Mouse (Mus musculus): ENCODE data around the gene Trim2. TPM values are rescaled to one million over a fixed set of nuclear protein-coding genes. Genes with fewer than 3 reads are reported as not detected.

Trim2 gene
- polyA plus RNA-seq, 1 experiment, result 22.8 TPM

- no peak for DNase-seq (ENCODE audit: low read depth, low spot score)
- 94% methylated on average over 7 of the region's 7 CpGs for WGBS
Observed at GRCm38 (mm10) chr3:84208475-84208874, 98.2 kb downstream of the Trim2 start.

- no peak for DNase-seq (ENCODE audit: low read depth, low spot score)
- WGBS, result 40% methylated on average over 2 of the region's 2 CpGs
Observed at GRCm38 (mm10) chr3:84207366-84207765, 99.3 kb downstream of the Trim2 start.

- no peak for DNase-seq (ENCODE audit: low read depth, low spot score)
- 93% methylated on average over 3 of the region's 3 CpGs for WGBS
Observed at GRCm38 (mm10) chr3:84206106-84206505, 100.6 kb downstream of the Trim2 start.

GRCm38 (mm10) chr3:84205650-84206049 is 101.0 kb downstream of the Trim2 start:
- no peak for DNase-seq (ENCODE audit: low read depth, low spot score)
- 83% methylated on average over 6 of the region's 6 CpGs for WGBS

GRCm38 (mm10) chr3:84204640-84205039 is 102.0 kb downstream of the Trim2 start:
- no peak for DNase-seq (ENCODE audit: low read depth, low spot score)
- 82% methylated on average over 5 of the region's 5 CpGs for WGBS

GRCm38 (mm10) chr3:84200559-84201420 is 105.9 kb downstream of the Trim2 start:
- no peak for DNase-seq (ENCODE audit: low read depth, low spot score)
- WGBS, result 71% methylated on average over 13 of the region's 13 CpGs

GRCm38 (mm10) chr3:84199516-84199915 is 107.2 kb downstream of the Trim2 start:
- 90% methylated on average over 9 of the region's 9 CpGs for WGBS
- DNase-seq (ENCODE audit: low read depth, low spot score), result no peak

GRCm38 (mm10) chr3:84198229-84198628 is 108.4 kb downstream of the Trim2 start:
- 97% methylated on average over 3 of the region's 3 CpGs for WGBS
- no peak for DNase-seq (ENCODE audit: low read depth, low spot score)

- no peak for DNase-seq (ENCODE audit: low read depth, low spot score)
- 75% methylated on average over 4 of the region's 4 CpGs for WGBS
Observed at GRCm38 (mm10) chr3:84193881-84194280, 112.8 kb downstream of the Trim2 start.

GRCm38 (mm10) chr3:84191141-84191881 is 115.4 kb downstream of the Trim2 start:
- WGBS, result 35% methylated on average over 21 of the region's 21 CpGs
- peak; percentile 85 for DNase-seq (ENCODE audit: low read depth, low spot score)

- 23% methylated on average over 41 of the region's 41 CpGs for WGBS
- no peak for DNase-seq (ENCODE audit: low read depth, low spot score)
Observed at GRCm38 (mm10) chr3:84190513-84191061, 116.1 kb downstream of the Trim2 start.

- peak; percentile 69 for DNase-seq (ENCODE audit: low read depth, low spot score)
- WGBS, result 25% methylated on average over 10 of the region's 10 CpGs
Observed at GRCm38 (mm10) chr3:84189629-84190173, 117.0 kb downstream of the Trim2 start.

- DNase-seq (ENCODE audit: low read depth, low spot score), result no peak
- WGBS, result 87% methylated on average over 4 of the region's 4 CpGs
Observed at GRCm38 (mm10) chr3:84181717-84182116, 125.0 kb downstream of the Trim2 start.

- 62% methylated on average over 8 of the region's 8 CpGs for WGBS
- no peak for DNase-seq (ENCODE audit: low read depth, low spot score)
Observed at GRCm38 (mm10) chr3:84181102-84181501, 125.6 kb downstream of the Trim2 start.

GRCm38 (mm10) chr3:84180304-84180703 is 126.4 kb downstream of the Trim2 start:
- 71% methylated on average over 2 of the region's 2 CpGs for WGBS
- DNase-seq (ENCODE audit: low read depth, low spot score), result no peak

GRCm38 (mm10) chr3:84177834-84178233 is 128.8 kb downstream of the Trim2 start:
- WGBS, result 29% methylated on average over 2 of the region's 2 CpGs
- DNase-seq (ENCODE audit: low read depth, low spot score), result no peak

GRCm38 (mm10) chr3:84175337-84176315 is 131.1 kb downstream of the Trim2 start:
- WGBS, result 50% methylated on average over 7 of the region's 7 CpGs
- DNase-seq (ENCODE audit: low read depth, low spot score), result no peak

GRCm38 (mm10) chr3:84173581-84174154 is 133.0 kb downstream of the Trim2 start, which contains the start of gene Gm6525:
Gene Gm6525 (plus strand): TSS chr3:84174104.
- DNase-seq (ENCODE audit: low read depth, low spot score), result no peak
- 83% methylated on average over 11 of the region's 11 CpGs for WGBS

GRCm38 (mm10) chr3:84172406-84172805 is 134.3 kb downstream of the Trim2 start:
- 55% methylated on average over 11 of the region's 11 CpGs for WGBS
- DNase-seq (ENCODE audit: low read depth, low spot score), result no peak

Measured in large intestine, adult 2 months (tissue).